Mouse (Mus musculus) right cerebral cortex, adult 2 months (tissue): ENCODE measurements around the gene Dhrs7b.
"Not testable (repeated sequence)": the region's sequence is repeated elsewhere in the genome, so short reads cannot be mapped to it uniquely, and the experiment has no call there.

Experiments
- DNase-seq, 2 experiments: peaks; one replicate each; pipeline ENCODE4 v3.0.0; 2021 to 2022; ENCODE audit warnings: low spot score in 2 of 2

Dhrs7b gene

DNA sequence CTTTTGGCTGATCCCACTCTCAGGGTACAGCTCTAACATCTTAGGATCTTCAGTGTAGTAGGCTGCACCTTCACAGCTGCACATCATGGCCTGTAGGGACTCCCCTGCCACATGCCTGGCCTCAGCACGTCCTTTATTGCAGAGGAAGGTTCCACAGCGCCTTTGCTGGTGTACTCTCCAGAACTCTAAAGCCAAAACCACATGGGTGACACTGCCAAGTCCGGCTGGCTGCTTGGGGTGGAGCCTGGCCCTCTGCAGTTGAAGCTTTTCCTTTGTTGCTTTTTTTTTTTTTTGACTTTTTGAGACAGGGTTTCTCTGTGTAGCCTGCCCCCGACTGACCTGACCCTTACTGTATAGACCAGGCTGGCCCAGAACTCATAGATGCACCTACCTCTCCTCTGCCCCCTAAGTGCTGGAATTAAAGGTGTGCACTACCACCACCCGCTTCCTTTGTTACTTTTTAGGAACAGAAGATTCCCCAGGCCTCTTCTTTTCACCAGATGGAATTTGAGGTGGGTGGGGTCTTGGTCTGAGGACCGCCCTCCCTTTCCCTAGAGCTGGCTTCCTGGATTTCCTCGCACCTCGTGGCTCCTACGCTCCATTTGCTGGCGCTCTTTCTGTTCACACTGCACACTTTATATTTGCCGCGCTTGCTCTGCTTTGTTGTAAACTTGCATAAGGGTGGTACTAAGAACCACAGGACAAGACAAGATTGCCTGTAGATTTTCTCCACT lies 11.2 kb downstream of the Dhrs7b start:
- no peak for DNase-seq

DNA sequence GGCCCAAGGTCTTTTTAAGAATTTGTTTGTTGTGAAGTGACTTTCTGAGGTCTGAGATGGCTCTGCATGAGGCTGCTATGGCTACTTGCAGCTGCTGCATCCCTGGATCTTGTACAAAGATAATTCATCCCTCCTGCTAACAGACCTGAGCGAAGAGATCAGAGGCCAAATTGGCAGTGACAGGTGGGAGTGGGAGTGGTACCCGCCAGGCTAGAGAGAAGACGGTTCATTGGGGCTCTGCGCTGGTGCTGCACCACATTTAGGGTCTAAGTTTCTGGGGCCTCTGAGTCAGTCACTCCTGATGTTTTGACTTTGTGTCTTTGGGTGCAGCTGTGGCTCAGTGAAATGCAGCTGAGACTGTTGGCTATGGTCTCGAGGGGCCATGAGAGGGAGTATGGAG lies 13.0 kb downstream of the Dhrs7b start:
- no peak for DNase-seq

DNA sequence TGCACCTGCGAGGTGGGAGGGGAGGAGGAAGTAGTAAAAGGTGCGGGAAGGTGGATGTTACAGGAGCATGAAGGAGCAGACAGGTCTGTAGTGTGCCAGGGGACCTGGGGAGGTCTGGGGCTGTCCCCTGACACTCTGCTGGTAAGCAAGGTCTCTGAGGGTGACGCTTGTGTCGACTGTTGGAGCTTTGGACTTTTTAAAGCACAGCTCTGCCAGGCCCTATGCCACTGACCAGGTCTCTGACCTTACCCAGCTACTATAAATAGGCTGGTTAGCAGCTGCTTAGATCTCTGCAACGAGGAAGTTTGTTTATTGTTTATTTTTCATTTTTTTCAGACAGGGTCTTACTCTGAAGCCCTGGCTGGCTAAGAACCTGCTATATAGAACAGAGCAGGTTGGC lies 15.0 kb downstream of the Dhrs7b start:
- DNase-seq: no peak

DNA sequence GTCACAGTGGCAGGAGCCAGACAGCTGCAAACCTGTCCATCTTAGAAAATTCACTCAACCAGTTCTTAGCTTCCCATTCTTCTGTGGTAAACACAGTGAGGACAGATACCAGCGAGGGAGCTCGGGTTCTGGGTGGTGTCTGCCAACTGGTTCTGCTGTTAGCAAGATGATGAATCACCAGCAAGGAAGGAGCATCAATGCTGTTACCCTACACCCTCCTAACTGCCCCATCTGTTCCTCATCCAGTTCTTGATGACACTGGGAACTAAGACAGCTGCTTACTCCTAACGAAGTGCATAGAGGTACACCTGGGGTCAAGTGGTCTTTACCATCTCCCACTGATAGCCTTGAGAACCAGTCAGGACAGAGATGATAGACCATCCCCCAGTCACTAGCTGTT lies 26.2 kb downstream of the Dhrs7b start:
- peak; percentile 24 to 28 for DNase-seq

DNA sequence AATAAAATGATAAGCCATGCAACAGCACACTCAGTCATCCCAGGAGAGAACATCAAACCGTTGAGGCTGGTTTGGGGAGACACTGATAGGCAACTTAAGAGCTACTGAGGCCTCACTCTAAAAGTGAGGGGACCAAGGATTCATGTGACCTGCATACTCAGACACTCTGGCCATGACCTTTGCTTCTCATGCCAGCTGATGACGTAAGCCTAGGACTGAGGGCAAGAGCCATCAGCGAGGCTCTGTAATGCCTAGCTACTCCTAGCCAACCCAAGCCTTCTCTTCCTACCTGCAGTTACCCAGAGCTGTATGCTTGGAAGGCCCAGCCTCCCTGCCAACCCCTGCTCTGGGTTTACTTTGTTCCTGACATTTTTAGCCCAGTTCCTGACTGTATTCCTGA lies 31.6 kb downstream of the Dhrs7b start:
- DNase-seq: no peak

DNA sequence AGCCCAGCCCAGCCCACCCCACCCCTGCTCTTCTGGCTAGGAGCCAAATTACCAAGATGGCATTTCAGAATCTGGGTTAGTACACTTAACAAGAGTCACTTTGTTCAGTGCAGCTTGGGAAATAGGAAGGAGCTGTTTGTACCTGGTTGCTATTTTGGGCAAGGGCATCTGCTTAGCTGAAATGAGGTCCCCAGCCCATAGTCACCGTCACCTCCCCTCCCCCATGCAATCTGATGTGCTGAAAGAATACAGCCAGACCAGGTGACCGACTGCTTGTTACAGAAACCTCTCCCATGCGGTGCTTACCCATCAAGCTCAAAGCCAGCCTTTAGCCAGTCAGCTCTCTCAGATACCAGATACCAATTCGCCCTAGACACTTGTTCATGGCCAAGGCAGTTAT lies 32.8 kb downstream of the Dhrs7b start:
- no peak for DNase-seq

DNA sequence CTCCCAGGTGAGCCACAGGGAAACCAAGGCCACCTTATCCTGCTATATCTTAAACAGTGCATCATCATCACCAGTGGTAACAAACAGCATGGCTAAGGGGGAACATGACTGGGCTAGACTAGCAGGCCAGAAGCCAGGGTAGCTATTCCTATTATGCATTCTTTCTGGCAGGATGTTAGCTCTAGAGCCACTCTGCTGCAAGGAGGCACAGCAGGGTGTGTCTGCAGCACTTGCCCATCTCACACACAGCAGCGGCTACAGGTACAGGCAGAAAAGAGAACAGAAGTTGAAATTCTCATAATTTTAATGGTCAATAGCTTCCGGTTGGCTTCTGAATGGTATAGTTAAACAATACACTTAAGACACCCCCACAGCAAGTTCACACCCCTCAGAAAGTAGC lies 33.7 kb downstream of the Dhrs7b start:
- no peak for DNase-seq

DNA sequence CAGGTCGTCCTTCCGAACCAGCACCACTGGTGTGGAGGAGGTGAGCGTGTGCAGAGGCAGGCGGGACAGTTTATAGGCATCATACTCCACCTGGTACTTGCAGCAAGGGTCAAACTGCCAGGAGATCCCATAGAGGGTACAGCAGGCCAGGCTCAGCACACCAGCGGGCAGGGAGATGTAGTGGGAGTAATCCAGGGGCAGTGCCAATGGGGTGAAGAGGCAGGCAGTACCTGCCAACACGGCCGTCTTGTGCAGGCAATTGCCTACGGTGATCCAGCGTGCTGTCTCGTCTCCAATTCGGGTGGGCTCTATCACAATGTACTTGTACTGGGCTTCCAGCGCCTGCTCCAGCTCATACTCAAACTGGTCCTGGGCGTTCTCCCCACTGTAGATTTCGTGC lies 34.5 kb downstream of the Dhrs7b start:
- no peak for DNase-seq

DNA sequence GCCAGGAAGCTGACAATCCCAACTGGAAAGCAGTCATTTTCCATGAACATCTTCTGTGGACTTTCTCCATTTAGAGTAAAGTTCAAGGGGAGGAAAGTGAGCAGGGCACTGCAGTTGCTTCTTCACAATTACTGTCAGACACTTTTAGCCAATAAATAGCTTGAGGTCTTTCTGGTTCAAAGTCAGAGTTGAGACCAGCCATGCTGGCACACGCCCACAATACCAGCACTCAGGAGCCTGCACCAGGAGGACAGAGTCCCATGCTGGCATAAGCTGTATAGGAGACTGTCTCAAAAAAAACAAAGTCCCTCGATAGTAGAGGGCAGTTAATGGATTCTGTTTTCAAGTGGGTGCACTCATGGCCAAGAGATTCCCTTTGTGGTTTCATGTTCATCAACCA lies 35.6 kb downstream of the Dhrs7b start:
- no peak for DNase-seq

DNA sequence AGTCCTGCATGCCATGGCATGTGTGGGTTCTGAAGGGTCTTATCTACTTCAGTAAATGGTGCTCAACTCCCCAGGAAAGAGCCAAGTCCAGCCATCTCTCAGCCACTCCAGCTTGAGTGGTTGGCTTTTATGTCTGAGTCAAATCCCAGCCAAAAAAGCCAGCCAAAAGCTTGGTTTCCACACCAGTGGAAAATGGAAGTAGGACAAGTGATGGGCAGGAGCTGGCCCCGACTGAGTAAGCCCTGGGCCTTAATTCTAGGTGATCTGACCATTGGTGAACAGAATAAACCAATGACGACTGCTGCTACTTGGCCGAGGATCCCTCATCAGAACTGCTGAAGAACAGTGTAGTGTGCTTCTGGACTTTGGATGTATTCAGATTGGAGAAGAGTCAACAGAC lies 37.0 kb downstream of the Dhrs7b start:
- no peak for DNase-seq

DNA sequence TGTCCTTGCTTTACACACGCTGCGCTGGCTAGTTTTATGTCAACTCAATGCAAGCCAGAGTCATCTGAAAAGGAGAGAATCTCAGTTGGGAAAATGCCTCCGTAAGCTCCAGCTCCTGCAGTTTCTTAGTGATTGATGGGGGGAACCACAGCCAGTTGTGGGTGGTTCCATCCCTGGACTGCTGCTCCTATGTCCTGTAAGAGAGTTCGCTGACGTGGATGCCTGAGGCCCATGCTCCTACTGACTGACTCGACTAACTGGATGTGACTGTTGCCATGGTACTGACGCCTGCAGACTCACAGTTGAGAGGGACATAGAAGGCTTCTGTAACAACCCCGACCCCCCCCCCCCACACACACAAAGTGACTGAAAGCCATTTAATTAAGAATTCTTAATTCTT lies 37.5 kb downstream of the Dhrs7b start:
- no peak for DNase-seq

DNA sequence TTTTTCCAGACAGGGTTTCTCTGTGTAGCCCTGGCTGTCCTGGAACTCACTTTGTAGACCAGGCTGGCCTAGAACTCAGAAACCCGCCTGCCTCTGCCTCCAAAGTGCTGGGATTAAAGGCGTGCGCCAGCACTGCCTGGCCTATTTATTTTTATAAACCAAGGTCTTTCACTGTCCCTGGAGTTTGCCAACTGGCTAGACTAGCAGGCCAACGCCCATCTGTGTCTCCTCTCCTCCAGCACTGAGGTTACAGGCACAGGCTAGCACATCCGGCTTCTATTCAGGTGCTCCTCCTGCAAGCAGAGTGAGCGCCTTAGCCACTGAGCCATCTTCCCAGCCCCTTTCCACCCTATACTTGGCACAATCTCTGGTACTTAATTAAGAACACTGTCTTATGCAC lies 39.0 kb downstream of the Dhrs7b start:
- DNase-seq: not testable (repeated sequence)

DNA sequence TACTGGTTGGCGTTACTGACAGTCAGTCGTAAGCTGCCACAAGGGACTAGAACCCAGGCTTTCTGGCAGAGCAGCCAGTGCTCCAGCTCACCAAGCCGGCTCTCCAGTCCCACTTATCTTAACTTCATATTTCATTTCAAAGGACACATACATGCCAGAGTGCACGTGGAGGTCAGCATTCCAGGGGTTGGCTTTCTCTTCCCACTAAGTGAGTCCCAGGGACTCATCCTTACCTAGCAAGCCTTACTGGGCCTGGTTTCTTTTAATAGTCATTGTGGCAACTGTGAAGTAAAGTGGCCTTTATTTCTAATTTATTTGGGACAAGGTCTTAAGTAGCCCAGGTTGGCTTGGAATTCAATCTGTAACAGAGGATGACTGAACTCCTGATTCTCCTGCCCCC lies 41.0 kb downstream of the Dhrs7b start:
- no peak for DNase-seq

DNA sequence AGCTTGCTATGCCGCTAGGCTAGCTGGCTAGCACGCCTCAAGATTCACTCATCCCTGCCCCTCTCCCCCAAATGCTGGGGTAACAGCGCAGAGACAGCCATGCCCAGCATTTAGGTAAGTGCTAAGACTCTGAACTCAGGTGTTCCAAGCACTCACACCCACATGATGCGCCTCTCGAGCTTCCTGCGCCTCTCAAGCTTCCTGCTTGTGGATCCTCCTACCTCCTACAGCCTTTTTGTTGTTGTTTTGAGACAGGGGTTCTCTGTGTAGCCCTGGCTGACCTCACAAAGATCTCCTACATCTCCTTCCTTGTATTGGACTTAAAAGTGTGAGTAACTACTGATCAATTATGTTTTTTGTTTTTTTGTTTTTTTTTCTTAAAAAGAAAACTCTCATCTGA lies 42.7 kb downstream of the Dhrs7b start:
- DNase-seq: no peak

DNA sequence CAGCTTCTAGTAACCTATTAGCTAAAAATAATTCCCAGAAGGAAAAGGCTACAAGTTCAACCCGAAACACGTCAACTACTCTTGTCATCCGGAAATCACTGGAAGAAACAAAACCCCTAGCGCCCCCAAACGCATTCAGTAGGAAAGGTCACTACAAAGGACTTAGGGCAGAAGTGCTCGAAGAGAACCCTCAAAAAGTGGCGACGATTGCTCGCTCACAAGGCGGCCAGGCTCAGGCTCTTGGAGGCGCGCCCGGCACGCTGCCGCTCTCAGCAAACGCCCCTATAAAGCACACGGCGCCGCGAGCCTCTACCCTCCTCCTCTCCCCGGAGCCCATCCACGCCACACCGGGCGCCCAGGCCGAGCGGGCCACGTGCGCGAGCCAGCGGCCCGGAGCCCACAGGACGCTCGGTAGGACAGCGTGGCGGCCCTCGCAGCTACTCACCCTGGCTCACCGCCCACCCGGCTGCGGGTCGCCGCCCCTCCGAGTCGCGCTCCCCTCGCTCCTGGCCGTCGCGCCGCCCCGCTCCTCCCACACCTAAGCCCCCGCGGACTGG lies 47.7 kb downstream of the Dhrs7b start:
- DNase-seq: peak in 1 of 2 experiments; percentile 47

DNA sequence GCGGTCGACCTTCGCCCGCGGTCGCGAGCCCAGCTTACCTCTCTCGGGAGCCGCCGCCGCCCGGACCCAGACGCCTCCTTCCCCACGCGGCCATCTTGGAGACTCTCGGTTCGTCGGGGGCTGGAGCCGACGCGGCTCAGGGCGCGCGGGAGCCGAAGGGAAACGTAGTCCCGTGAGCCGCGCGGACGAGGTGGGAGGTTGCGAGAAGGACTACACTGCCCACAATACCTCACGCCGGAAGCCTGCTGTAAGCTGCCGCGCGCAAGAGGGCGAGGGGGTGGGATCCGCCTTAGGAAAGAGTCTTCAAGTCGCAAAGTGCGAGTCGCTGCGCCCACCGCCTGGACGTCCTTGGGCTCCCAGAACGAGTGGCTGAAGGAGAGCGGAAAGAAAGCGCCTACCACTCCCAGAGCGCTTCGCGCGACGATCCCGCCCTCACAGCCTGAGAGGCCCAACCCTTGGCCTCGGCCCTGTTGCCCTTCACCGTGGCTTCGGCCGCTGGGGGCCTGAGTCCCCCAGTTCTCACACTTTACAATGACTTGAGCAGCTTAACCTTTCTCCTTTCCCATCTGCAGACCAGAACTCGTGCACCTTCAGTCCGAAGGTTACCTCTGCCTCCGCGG lies 48.4 kb downstream of the Dhrs7b start, which contains the start of gene Tmem11:
Tmem11 (minus strand) TSS at position 598 of the 620 bp plus-strand sequence.
- DNase-seq: peak; percentile 97 to 98

DNA sequence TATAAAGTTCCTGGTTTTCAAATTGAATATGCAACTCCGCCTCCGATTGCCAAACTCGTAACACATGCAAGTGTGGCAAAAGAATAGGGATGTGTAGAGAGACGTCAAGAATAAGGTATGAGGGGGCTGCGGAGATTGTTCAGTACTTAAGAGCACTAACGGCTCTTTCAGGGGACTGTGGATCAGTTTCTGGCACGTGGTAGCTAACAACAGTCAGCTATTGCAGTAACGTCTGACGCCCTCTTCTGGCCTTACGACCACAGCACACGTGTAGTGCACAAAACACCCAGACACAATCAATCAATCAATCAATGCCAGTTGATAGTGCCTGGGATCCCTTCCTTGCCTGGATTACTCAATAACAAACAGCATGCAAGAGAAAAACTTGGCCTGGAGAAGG lies 49.0 kb downstream of the Dhrs7b start:
- DNase-seq: peak; percentile 31 to 53

DNA sequence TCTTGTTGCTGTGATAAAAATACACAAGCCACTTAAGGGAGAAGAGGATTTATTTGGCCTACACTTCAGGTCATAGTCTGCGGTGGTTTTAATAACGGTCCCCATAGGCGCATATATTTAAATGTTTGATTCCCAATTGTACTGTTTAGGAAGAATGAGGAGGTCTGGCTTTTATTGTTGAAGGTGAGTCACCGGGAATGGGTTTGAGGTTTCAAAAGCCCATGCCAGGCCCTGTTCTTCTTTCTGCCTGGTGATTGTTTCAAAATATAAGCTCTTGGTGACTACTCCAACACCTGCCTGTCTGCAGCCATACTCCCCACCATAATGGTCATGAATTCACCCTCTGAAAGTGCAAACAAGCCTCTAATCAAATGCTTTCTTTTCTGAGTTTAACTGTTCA lies 50.1 kb downstream of the Dhrs7b start:
- DNase-seq: no peak

DNA sequence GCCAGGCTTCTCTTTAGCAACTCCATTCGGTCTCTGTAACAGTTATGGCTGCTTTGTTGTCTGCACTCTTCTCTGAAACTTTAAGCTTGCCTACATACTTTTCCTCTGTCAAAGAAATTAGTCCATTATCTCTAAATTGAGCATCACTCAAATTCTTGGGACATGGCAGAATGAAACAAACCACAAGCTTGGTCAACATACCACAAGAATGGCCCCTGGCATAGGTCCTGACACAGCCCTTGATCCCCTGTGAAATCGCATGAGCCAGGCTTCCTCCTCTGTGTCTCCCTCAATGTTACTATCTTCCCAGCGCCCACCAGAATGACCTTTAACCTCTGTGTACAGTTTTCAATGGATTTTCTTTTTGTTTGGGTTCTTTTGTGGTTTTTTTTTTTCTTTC lies 52.0 kb downstream of the Dhrs7b start:
- DNase-seq: no peak

DNA sequence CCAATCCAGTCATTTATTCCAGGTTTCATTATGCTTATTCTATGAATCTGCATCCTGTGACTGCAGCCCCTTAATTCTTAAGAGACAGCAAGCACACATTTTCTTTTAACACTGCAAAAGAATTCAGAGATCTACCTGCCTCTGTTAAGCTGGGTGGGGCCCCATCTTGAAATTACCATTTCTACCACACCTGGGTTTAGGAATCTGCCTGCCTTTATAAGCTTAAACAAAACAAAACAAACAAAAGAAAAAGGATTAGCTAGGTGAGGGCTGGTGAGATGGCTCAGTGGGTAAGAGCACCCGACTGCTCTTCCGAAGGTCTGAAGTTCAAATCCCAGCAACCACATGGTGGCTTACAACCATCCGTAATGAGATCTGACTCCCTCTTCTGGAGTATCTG lies 56.6 kb downstream of the Dhrs7b start:
- not testable (repeated sequence) for DNase-seq

DNA sequence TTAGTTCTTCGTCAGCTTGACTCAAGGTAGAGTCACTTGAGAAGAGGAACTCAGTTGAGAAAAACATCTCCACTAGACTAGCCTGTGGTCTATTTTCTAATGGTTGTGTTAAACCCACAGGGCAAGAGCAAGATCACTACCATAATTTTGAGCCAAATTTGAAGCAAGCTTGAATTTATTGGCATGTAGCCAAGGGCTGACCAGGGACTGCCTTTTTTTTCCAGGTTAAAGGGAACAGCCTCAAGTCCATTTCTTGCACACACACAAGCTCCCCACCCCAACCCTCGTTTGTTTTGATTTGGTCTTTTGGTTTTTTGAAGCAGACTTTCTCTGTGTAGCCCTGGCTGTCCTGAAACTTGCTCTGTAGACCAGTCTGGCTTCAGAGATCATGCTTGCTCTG lies 59.4 kb downstream of the Dhrs7b start:
- no peak for DNase-seq

DNA sequence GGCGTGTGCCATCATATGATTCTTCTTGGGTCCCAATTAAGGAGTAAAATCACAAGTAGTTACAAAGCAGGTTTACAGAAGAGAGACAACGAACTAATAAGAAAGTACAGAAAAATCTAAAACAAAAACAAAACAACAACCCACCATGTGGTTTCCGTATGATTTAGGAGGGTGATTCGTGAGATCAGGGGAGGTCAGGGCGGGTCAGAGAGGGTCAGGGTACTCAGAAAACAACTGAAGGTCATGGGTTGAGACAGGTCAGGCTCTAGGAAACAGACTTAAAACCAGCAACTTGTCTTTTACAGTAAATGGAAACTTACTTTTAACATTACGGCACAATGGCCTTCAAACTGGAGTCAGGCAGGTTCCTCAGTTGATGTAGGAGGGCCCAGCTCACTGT lies 59.9 kb downstream of the Dhrs7b start:
- DNase-seq: no peak

DNA sequence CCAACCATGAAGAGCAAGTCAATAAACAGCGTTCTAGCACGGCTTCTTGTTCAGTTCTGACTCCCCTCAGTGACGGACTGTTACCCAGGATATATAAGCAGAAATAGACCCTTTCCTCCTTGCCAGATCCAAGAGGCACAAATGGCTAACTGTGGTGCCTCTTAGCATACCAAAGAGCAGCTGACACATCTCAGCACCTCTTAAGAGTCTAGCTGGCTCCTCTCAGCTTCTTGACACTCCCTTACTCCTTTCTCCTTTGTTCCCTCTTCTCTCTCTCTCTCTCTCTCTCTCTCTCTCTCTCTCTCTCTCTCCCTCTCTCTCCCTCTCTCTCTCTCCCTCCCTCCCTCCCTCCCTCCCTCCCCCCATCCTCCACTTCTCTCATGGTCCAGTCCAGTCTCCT lies 60.3 kb downstream of the Dhrs7b start:
- no peak for DNase-seq
